Mouse (Mus musculus) layer of hippocampus, postnatal 36 days (tissue): ENCODE results near the gene Traf3ip2. TPM values are rescaled to one million over a fixed set of nuclear protein-coding genes. Genes with fewer than 3 reads are reported as not detected.

Source experiments
- DNase-seq, 2 experiments: peaks; one replicate each; pipeline ENCODE4 v3.0.0; 2022
- total RNA-seq, 2 experiments: library from RNA; stranded (reverse); gene quantifications; 2 replicates each; pipeline ENCODE4 v1.2.3; 2021

The Traf3ip2 gene
- 1 to 10 TPM; 2.1 to 2.5 TPM for total RNA-seq

- no peak for DNase-seq
Observed at GRCm38 (mm10) chr10:39612633-39612988, at the start of gene Traf3ip2. Traf3ip2 (plus strand) TSS chr10:39612934.

GRCm38 (mm10) chr10:39563552-39564223 lies 49.0 kb upstream of the Traf3ip2 start:
- no peak for DNase-seq

- no peak for DNase-seq
Observed at GRCm38 (mm10) chr10:39566901-39567300, 45.8 kb upstream of the Traf3ip2 start.

- DNase-seq, result no peak
Observed at GRCm38 (mm10) chr10:39568991-39569390, 43.7 kb upstream of the Traf3ip2 start.

GRCm38 (mm10) chr10:39571011-39571410 lies 41.7 kb upstream of the Traf3ip2 start:
- DNase-seq, result no peak

GRCm38 (mm10) chr10:39572050-39572671 lies 40.6 kb upstream of the Traf3ip2 start:
- no peak for DNase-seq

GRCm38 (mm10) chr10:39572672-39573051 lies 40.1 kb upstream of the Traf3ip2 start:
- peak; percentile 66 to 70 for DNase-seq

GRCm38 (mm10) chr10:39576466-39576865 lies 36.3 kb upstream of the Traf3ip2 start:
- no peak for DNase-seq

GRCm38 (mm10) chr10:39580477-39580876 lies 32.3 kb upstream of the Traf3ip2 start:
- no peak for DNase-seq

GRCm38 (mm10) chr10:39582385-39582784 lies 30.3 kb upstream of the Traf3ip2 start:
- no peak for DNase-seq

- DNase-seq, result no peak
Observed at GRCm38 (mm10) chr10:39583718-39584117, 29.0 kb upstream of the Traf3ip2 start.

- no peak for DNase-seq
Observed at GRCm38 (mm10) chr10:39587290-39587925, 25.3 kb upstream of the Traf3ip2 start.

GRCm38 (mm10) chr10:39587973-39588746 lies 24.6 kb upstream of the Traf3ip2 start:
- DNase-seq, result no peak

- DNase-seq, result no peak
Observed at GRCm38 (mm10) chr10:39589765-39590546, 22.8 kb upstream of the Traf3ip2 start.

GRCm38 (mm10) chr10:39590629-39591028 lies 22.1 kb upstream of the Traf3ip2 start:
- no peak for DNase-seq

- DNase-seq, result no peak
Observed at GRCm38 (mm10) chr10:39592501-39592900, 20.2 kb upstream of the Traf3ip2 start.

- no peak for DNase-seq
Observed at GRCm38 (mm10) chr10:39594716-39595115, 18.0 kb upstream of the Traf3ip2 start.

GRCm38 (mm10) chr10:39595862-39596261 lies 16.9 kb upstream of the Traf3ip2 start:
- DNase-seq, result no peak

- no peak for DNase-seq
Observed at GRCm38 (mm10) chr10:39597116-39597791, 15.5 kb upstream of the Traf3ip2 start.

- DNase-seq, result no peak
Observed at GRCm38 (mm10) chr10:39597792-39598183, 14.9 kb upstream of the Traf3ip2 start.

GRCm38 (mm10) chr10:39599601-39600000 lies 13.1 kb upstream of the Traf3ip2 start:
- DNase-seq, result no peak

GRCm38 (mm10) chr10:39600115-39600514 lies 12.6 kb upstream of the Traf3ip2 start:
- no peak for DNase-seq
